Mouse (Mus musculus) layer of hippocampus, postnatal 25 days (tissue): Measurements from ENCODE around the gene Galnt14. TPM values are rescaled to one million over a fixed set of nuclear protein-coding genes. Genes with fewer than 3 reads are reported as not detected.

ENCODE experiments used
- total RNA-seq, 2 experiments: library from RNA; stranded (reverse); gene quantifications; 2 replicates each; pipeline ENCODE4 v1.2.3; 2021

Galnt14 gene
- total RNA-seq, 2 experiments from 2014 or later, result 18.9 to 21.9 TPM

Other genes starting within 250 kb of the Galnt14 start
- gene Ehd3, start 93.7 kb upstream of the Galnt14 start, total RNA-seq, result 100 to 1,000 TPM; 128 to 138 TPM
- 1 to 10 TPM; 3.1 to 4.6 TPM for gene Xdh, start 239.7 kb upstream of the Galnt14 start, total RNA-seq